Mouse (Mus musculus) heart, postnatal 25 days (tissue): ENCODE data around the gene Pld1. TPM values are rescaled to one million over a fixed set of nuclear protein-coding genes. Genes with fewer than 3 reads are reported as not detected.
A peak's percentile ranks its signal among the peaks of the same experiment; 100 is the strongest.

Experiments used
- DNase-seq: peaks from one replicate; pipeline ENCODE4 v3.0.0; 2022; ENCODE audit warnings: low spot score
- intact Hi-C: fragments of 180-260 bp; cut with DNase I; formaldehyde crosslinking; loops from one replicate; pipeline ENCODE4 v1.15.1; 2025
- total RNA-seq, 2 experiments: library from RNA; stranded (reverse); gene quantifications; 2 replicates each; pipeline ENCODE4 v1.2.3; 2021

Pld1 gene
- total RNA-seq, 2 experiments from 2014 or later = 12.5 to 13.5 TPM

DNA sequence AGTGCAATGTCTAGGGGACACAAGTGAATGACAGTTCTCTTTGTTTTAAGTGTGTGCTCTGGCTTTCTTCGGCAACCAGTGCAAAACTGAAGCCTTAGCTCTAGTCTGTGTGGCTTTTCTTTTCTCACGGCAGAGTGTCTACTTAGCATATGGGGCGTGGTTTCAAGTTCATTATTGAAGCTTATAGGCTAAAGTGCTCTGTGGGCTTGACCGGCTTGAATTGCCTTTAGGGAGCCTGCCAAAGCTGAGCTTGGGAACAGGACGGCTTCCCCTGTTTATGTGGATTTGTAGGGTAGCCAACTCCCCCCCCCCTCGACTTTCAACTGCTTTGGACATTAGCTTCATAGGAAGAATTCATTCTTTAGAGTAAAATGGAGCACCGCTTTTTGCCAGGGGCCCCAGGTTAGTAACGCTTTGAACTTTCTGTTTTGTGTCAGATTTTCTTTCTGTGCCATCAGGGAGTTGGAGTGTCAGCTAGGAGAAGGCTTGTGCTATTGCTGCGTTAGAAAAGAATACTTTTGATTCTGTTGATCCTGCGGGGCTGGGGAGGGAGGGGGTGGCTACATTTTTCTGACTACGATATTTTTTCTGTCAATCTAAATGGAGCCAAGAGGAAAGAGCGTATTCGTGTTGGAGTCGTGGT lies 45.6 kb downstream of the Pld1 start:
- intact Hi-C loops = loop anchor here (2.0 to 5.0 kb wide), 3 partner anchors 42 to 123 kb away; no protein-coding TSS in a partner anchor

DNA sequence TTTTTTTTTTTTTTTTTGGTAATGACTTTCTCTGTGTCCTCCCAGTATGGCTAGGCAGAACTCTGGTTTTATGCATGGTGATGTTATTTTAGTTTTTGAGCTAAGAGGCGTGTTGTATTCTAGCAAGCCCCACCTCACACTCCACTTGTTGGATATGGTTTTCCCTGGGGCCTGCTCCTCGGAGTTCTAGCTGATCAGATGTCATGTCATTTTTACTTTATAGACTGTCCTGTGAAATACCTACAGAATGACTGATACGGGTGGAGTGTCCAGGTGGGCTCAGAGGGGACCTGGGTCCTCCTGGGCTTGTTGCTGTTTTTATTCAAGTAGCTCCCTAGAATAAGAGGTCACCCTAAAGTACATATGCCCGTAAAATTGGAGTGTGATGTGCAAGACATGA lies 46.1 kb downstream of the Pld1 start:
- no peak for DNase-seq
- intact Hi-C loops = loop anchor here (5.0 kb wide), 2 partner anchors 42 to 53 kb away; no protein-coding TSS in a partner anchor

More for the DNA sequence above, 45.6 kb downstream of the Pld1 start:
- peak; percentile 70 for DNase-seq

DNA sequence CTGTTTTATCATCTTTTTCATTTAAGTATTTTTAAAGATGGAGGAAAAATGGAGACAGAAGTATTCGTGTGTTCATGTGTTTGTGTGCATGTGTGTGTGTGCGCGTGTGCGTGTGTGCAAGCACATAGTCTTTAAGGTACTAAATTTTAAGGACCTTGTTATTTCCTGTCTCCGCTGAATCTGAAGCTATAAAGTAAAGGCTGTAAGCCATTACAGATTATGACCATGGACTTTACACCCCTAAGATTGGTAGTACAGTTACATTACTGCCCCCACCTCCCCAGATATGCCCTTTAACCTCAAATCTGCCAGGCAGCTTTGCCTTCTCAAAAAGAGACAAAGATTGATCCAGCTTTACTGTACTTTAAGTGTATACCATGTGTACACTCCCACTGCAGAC lies 46.8 kb downstream of the Pld1 start:
- intact Hi-C loops = no loop called here

DNA sequence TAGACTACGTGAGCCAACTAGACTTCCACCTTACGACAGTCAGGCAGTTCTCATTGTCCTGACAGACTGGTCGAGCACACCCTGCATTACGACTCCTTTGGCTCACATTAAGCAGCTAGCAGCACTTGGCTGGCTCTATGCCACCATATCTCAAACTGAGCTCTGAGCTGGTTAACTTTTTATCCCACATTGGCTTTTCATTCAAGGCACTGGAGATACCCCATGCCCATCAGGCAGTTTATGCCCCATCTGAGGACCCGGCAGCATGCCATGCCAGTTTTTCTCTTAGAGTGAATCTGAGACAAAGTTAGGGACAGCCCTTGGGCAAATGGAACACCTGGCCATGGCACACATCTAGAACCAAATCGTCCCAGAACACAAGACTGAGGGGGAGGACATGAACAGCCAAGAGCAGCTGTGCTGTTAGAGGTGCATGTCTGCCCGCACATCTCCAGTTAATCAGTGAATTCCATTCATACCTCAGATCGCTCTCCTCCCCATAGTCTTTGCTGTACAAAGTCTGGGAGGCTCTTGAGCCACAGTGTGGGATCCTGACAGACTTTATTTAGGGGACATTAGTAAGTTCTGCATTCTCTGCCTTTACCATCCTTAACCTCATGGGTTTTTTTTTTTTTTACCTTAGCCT lies 49.5 kb downstream of the Pld1 start:
- intact Hi-C loops = no loop called here
- DNase-seq = no peak

More for the DNA sequence above, 46.8 kb downstream of the Pld1 start:
- no peak for DNase-seq

DNA sequence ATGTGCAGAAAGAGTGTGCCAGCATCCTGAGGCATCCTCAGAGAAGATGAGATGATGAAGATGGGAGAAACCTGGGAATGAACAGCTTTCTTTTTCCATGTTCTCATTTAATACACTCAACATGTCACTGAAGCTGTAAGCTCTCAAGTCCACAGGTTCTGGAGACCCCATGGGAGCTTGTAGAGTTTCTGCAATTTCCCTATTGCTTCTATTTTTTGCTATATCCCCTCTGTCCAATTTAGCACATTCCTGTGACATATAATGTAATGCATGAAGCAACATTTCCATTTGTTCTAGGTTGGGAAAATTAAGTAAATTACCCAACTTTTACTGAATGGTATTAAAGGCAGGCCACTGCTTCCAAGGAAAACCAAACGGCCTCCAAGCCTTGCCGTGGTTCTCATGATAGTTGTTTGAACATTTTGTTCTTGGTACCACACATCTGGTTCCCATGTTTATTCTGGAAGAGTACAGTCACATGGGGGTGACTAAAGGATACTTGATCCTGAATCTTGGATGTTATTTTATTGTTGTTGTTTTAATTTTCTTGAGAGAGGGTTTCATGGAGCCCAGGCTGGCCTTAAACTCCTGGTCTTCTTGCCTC lies 52.7 kb downstream of the Pld1 start:
- DNase-seq = peak; percentile 43
- intact Hi-C loops = no loop called here

DNA sequence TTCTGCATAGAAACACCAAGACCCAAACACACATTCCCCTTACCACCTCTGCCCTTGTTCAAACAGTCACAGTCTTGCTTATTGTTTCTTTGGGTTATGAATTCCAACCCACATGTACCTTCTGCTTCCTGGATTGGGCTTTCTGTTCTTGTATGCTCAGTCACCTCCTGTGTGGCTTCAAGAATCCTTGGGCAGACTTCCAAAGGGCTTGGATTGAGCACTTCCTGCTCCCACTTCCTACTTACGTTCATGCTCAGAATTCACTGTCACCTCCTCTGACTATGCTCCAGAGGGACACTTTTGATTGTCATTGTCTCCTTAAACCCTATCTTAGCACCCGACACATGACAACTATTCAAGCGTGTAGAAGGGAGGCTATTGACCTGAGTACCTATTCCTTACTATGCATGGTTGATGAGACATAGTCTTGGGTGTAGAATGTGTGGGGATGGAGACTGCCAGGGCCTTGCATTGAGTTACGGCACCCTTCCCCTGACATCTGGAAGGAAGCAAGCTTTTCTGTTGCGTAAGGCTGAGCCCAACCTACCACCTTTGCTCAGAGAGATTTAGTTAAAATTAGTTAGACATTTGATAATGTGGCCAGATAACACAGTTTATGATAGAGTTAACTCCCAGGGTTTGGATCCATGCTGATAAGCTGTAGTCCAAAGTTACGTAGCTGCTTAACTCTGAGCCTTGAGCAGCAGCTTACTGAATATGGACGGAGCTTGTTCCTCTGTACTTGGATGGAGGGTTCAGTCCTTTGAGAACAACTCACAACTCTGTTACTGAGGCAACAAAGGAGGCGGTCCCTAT lies 55.9 kb downstream of the Pld1 start:
- intact Hi-C loops = no loop called here
- DNase-seq = no peak

DNA sequence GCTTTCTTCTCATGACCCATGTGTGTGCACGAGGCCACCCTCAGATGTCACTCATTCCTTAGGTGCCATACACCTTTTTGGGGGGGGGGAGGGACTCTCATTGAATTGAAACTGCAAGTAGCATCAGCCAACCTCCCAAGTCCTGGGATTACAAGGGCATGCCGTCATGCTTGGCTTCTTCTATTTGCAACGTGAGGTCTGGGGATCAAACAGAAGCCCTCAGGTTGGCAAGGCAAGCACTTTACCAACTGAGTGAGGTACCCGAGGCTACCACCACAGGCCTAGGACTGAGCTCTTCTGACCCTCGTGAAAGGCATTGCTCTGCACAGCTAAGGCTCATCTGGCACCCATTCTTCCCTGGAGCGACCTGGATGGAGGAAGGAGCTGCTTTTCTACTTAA lies 65.8 kb downstream of the Pld1 start:
- DNase-seq = no peak
- intact Hi-C loops = no loop called here

DNA sequence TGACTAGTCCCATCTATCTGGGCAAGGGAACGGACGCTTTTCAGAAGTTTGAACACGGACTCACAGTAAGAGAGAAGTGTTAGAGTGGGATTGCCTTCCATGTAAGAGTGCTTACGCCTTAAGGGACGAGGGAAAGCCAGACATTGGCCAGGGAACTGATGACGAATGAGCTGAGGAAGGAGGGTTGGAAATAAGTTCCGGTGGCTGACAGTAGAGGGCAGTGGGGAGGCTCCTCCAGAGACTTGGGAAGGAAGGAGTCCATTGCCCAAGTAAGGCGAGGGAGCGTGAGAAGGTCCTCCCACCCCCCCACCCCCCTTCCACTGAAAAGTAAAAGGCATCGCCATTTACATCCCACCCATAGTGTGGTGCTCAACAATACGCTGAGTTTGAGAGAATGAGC lies 69.2 kb downstream of the Pld1 start:
- intact Hi-C loops = no loop called here
- DNase-seq = no peak

DNA sequence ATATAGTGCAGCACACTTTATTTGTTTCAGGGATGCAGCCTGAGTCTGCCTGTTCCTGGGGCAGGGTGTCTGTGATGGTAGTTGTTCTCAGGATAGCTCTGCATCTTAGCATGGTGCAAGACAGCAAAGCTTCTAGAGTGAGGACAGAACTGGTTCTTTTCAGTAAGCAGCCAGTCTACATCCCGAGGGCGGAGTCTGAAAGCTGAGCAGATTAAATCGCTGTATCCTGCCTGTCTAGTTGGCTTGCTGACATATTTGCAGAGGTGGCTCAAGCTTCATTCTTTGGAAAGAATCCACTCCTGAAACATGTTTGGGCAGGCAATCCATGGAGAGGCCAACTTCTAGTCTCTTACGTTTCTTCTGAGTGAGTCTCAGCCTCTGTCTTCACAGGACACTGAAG lies 69.9 kb downstream of the Pld1 start:
- intact Hi-C loops = no loop called here
- DNase-seq = no peak

DNA sequence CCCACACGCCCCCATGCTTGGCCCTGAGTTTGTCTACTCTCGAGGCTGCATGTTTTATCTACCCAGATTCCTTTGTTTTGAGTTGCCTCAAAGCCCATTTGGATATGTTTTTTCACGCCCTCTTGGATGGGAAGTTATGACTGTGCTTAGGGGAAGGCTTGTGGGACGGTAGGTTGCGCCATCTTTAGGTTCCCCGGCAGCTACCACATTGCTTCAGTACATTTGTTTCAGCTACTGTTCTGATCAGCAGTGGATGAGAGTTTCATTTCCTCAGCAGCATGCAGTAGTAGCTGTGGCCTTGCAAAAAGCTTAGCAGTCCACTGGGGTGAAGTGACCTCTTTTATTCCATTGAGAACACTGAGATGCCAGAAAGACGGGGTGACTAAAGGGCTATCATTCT lies 73.7 kb downstream of the Pld1 start:
- no peak for DNase-seq
- intact Hi-C loops = no loop called here

DNA sequence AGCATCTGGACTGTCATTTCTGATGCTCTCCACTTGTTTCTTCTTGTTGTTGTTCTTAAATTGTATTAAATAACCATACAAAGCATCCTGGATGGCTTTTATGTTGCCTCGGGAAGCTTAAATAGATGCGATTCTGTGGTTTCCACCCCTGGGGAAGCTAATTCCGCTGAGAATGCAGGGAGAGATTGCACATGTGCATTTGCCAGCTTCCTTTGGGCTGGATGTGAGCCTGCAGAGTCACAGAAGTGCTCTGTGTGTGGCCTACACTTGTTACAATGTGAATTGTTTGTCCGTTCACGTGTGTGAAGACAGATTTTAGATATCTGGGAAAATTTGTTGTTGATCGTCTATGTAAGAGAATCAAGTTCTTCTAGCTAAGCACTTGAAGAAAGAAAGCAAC lies 74.9 kb downstream of the Pld1 start:
- intact Hi-C loops = no loop called here
- no peak for DNase-seq

DNA sequence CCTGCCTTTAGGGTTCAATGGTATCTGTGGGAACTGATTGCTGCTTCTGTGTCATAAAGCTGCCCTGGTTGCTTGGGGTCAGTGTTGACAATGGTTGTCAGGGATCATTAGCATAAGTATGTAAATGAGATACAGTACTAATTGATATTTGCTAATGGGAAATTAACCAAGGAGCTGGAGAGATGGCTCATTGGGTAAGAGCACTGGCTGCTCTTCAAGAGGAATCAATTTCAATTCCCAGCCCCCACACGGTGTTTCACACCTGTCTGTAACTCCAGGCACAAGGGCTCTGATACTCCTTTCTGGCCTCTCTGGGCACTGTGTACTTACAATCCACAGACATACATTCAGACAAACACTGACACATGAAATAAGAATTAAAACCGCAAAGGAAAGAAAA lies 78.5 kb downstream of the Pld1 start:
- DNase-seq = no peak
- intact Hi-C loops = no loop called here

DNA sequence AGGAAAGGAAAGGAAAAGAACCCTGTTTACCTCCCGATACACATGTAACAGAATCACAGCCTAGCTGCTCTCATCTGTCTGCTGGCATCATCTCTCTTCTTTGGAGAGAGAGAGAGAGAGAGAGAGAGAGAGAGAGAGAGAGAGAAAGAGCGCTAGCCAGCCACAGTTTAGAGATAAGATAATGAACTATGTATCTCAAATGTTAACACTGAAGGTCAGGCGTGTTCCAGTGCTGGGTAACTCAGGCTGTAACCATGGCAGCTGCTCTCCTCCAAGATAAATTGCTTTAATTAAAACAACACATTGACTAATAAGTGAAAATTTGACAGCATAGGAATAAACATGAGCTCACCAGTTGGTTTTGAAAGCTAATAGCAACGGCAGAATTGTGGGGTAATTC lies 81.2 kb downstream of the Pld1 start:
- intact Hi-C loops = no loop called here
- no peak for DNase-seq

DNA sequence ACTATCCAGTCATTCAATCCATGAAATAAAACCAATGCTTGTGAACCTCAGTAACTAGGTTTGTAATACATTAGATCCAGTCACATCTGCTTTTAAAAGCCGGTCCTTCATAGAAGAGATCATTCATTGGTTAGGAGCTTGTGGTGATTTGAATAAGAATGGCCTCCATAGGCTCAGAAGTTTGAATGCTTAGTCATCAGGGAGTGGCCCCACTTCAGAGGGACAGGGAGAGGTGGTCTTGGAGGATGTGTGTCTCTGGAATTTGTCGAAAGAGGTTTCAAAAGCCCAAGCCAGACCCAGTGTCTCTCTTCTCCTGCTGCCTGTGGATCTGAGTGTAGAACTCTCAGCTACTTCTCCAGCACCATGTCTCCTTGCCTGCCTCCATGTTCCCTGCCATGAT lies 81.9 kb downstream of the Pld1 start:
- intact Hi-C loops = no loop called here
- no peak for DNase-seq

DNA sequence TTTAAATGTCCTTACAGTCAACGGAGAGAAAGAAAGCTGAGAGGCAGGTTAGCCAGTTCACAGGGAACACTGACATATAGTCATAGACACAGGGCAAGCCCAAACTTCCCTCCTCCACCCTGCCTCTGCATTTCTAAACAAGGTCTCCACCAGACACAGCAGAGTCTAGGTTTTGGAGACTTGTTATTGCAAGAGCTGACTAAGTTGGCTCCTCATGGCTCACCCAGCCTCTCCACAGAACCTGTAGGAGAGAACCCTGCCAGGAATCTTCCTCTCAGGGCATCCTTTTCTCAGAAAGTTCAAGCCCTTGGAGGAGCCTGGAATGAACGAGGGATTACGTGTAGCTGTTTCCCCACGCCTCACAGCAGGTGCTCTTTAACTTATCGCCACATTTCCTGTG lies 83.7 kb downstream of the Pld1 start:
- intact Hi-C loops = no loop called here
- DNase-seq = no peak

DNA sequence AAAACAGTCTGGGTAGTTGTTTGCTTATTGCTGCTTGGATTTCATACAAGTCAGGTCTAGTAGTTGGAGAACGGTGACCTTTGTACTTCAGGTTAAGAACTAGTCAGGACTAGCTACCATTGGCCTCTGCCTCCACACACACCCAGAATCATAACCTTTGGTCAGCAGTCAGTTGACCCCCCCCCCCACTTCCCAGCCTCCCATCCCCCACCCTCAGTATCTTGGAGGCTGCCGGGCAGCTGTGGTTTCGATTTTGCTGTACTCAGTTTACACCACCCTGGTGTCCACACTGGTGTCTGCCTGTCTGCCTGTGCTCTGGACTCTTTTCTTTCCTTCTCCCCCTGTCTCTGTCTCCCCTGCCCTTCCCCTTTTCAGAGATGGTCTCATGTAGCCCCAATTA lies 88.4 kb downstream of the Pld1 start:
- DNase-seq = no peak
- intact Hi-C loops = no loop called here

DNA sequence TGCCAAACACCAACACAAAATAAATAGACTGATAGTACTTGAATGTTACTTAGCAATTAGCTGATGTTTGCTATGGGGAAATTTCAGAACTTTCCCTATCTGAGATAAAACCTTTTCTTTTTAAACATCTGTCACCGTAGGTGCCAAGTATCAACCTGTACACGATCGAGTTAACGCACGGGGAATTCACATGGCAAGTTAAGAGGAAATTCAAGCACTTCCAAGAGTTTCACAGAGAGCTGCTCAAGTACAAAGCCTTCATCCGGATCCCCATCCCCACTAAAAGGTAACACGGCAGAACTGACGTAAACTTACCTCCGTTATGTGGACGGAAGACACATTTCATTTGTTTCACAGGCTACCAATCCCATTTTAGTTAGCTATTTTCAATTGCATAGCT lies 90.0 kb downstream of the Pld1 start:
- intact Hi-C loops = no loop called here
- DNase-seq = no peak

DNA sequence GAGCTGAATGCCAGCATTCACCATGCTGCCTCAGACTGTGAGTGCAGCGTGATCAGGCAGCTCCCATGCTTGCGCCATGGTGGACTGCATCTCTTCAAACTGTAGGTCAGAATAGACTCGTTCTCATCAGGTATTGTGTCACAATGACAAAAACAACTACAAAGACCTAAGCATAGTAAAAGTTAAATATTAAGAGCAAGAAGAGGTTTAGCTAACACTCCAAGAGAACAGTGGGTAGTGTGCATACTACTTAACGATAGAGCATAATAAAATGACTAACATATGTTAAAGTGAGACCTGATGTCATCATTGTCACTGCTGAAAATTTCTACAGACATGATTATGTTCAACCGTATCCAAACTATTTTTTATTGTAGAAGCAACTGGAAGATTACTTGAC lies 92.4 kb downstream of the Pld1 start:
- no peak for DNase-seq
- intact Hi-C loops = no loop called here

DNA sequence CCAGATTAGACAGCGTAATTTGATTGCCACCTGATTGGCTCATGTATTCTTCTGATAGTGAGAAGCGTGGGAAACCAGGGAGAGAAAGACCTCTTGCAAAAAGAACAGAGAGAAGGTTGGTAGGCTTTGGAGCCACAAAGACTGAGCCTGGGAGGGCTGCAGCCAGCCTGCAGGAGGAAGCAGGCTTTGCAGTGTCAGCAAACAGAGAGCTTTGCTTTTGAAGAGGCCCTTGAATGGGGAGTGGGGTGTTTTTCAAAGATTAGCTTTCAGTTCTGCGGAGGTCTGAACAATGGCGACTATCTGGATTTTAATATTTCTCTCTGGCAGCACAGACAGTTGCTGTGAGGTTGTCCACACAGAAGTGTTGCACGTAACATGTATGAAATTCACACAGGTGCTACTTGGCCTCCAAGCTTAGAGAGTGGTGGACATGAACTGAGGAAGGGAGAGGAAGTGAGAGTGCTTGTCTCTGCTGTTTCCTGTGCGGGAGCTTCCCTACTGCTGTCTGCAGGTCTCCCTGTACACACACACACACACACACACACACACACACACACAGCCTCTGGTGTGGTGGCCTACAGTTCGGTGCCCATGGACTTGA lies 93.2 kb downstream of the Pld1 start:
- no peak for DNase-seq

DNA sequence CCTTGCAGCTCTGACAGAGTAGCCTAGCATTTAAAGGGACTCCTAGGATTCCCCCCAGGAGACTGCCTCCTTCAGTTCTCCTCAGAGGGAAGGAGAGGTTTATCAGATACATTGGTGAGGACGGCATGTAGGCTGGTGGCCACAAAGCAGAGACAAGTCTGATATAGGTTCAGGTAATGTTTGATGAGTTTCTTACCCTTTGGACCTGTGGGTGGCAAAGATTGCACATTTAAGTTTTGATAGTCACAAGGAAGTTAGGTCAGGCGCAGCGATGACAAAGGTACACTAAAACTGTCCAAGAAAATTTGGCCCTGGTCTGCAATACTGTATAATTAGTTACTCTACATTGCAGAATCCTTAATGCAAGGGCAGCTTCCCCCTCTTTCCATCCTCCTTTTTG lies 95.4 kb downstream of the Pld1 start:
- no peak for DNase-seq
- intact Hi-C loops = no loop called here

More for the DNA sequence above, 93.2 kb downstream of the Pld1 start:
- intact Hi-C loops = no loop called here
